Mouse (Mus musculus) liver, embryonic 11.5 days (tissue): ENCODE data around the gene Ncam2. TPM values are rescaled to one million over a fixed set of nuclear protein-coding genes. Genes with fewer than 3 reads are reported as not detected.

Source experiments
- ATAC-seq: fragments of 200-750 bp; cut with Nextera tagmentation; replicated peaks from 2 replicates; pipeline ENCODE4 v1.8.0; 2017; ENCODE audit warnings: moderate number of reproducible peaks, mild to moderate bottlenecking, moderate TSS enrichment, moderate library complexity; ENCODE audit not compliant: low FRiP score
- DNase-seq: peaks from one replicate; pipeline ENCODE4 v3.0.0-alpha.2; 2017; ENCODE audit warnings: low spot score
- H3K27ac ChIP-seq: fragments of 300-500 bp; sonication (generic); 2 replicates; pipeline ENCODE4 v1.5.1; 2014; ENCODE audit warnings: mild to moderate bottlenecking, low read depth, low read length, control low read depth
- H3K27me3 ChIP-seq: fragments of 300-500 bp; sonication (generic); replicated peaks from 2 replicates; pipeline ENCODE4 v1.6.1; 2014; ENCODE audit warnings: low read length, mixed read lengths; ENCODE audit not compliant: control insufficient read depth, insufficient read depth
- H3K36me3 ChIP-seq: fragments of 300-500 bp; sonication (generic); 2 replicates; pipeline ENCODE4 v1.6.1; 2014; ENCODE audit warnings: mild to moderate bottlenecking, low read length, moderate library complexity, mixed read lengths; ENCODE audit not compliant: control insufficient read depth, insufficient read depth
- H3K4me1 ChIP-seq: fragments of 300-500 bp; sonication (generic); replicated peaks from 2 replicates; pipeline ENCODE4 v1.6.1; 2014; ENCODE audit warnings: low read length, mixed read lengths; ENCODE audit not compliant: control insufficient read depth, insufficient read depth
- H3K4me2 ChIP-seq: fragments of 300-500 bp; sonication (generic); 2 replicates; pipeline ENCODE4 v1.6.1; 2014; ENCODE audit warnings: mild to moderate bottlenecking, control low read depth, moderate library complexity
- H3K4me3 ChIP-seq: fragments of 300-500 bp; sonication (generic); 2 replicates; pipeline ENCODE4 v1.5.1; 2014; ENCODE audit warnings: low read depth, low read length, control low read depth
- H3K9ac ChIP-seq: fragments of 300-500 bp; sonication (generic); 2 replicates; pipeline ENCODE4 v1.6.1; 2014; ENCODE audit warnings: low read depth, low read length, control low read depth
- H3K9me3 ChIP-seq: fragments of 300-500 bp; sonication (generic); 2 replicates; pipeline ENCODE4 v1.6.1; 2016; ENCODE audit warnings: low read length, inconsistent platforms, mixed read lengths; ENCODE audit not compliant: control insufficient read depth
- WGBS: fragments of 180-500 bp; shearing (Covaris S2); extraction: QIAGEN DNeasy Blood & Tissue Kit; methylation state at CpG from one replicate; pipeline ENCODE4 v1.1.7; 2014; 5-methylcytosine and 5-hydroxymethylcytosine counted together
- polyA plus RNA-seq: library from polyadenylated mRNA; unstranded; fragments of >200 nt; fragmentation: Nextera tagmentation; extraction: Ambion mirVana; gene quantifications from 2 replicates; pipeline ENCODE4 v1.2.1, GENCODE M21; 2014

The Ncam2 gene
- polyA plus RNA-seq, 1 experiment from 2014 or later: 0.23 TPM

GRCm38 (mm10) chr16:81365901-81366300 lies 165.4 kb downstream of the Ncam2 start:
- Histone ChIP-seq H3K9me3 (no peaks in the 10 kb centered on the region), H3K4me1 (no peaks in the 10 kb centered on the region), H3K27me3 (no peaks in the 10 kb centered on the region), H3K27ac (no peak overlapping the region), H3K36me3 (no peaks in the 10 kb centered on the region), H3K4me2 (no peak overlapping the region), H3K4me3 (no peak overlapping the region), H3K9ac (no peak overlapping the region)
- 73% methylated on average over 2 of the region's 2 CpGs for WGBS
- no peak for ATAC-seq
- DNase-seq: no peak

- no peak overlapping the region for H3K9ac ChIP-seq
- H3K27me3 ChIP-seq: no peaks in the 10 kb centered on the region
- 87% methylated on average over 8 of the region's 8 CpGs for WGBS
- no peaks in the 10 kb centered on the region for H3K9me3 ChIP-seq
- H3K4me2 ChIP-seq: no peak overlapping the region
- ATAC-seq (no peak), DNase-seq (no peak)
- no peak overlapping the region for H3K4me3 ChIP-seq
- no peak overlapping the region for H3K27ac ChIP-seq
- no peaks in the 10 kb centered on the region for H3K36me3 ChIP-seq
- H3K4me1 ChIP-seq: no peaks in the 10 kb centered on the region
Measured at GRCm38 (mm10) chr16:81374234-81374633, 173.7 kb downstream of the Ncam2 start.

- Histone ChIP-seq H3K27me3 (no peaks in the 10 kb centered on the region), H3K4me2 (no peak overlapping the region), H3K27ac (no peak overlapping the region), H3K4me1 (no peaks in the 10 kb centered on the region), H3K36me3 (no peaks in the 10 kb centered on the region), H3K9me3 (no peaks in the 10 kb centered on the region), H3K9ac (no peak overlapping the region), H3K4me3 (no peak overlapping the region)
- WGBS: 90% methylated on average over 4 of the region's 4 CpGs
- ATAC-seq: no peak
- DNase-seq: no peak
Measured at GRCm38 (mm10) chr16:81380434-81380833, 179.9 kb downstream of the Ncam2 start.

GRCm38 (mm10) chr16:81388646-81389045 lies 188.1 kb downstream of the Ncam2 start:
- H3K4me3 ChIP-seq: no peak overlapping the region
- no peak for ATAC-seq
- WGBS: 85% methylated on average over 2 of the region's 2 CpGs

GRCm38 (mm10) chr16:81434559-81434958 lies 234.1 kb downstream of the Ncam2 start:
- WGBS: 76% methylated on average over 7 of the region's 7 CpGs
- no peaks in the 10 kb centered on the region for H3K4me1 ChIP-seq
- H3K4me3 ChIP-seq: no peak overlapping the region
- DNase-seq (no peak), ATAC-seq (no peak; the same call in 1 of the 2 replicates)
- H3K9ac ChIP-seq: no peak overlapping the region
- no peaks in the 10 kb centered on the region for H3K27me3 ChIP-seq
- H3K36me3 ChIP-seq: no peaks in the 10 kb centered on the region
- no peak overlapping the region for H3K4me2 ChIP-seq
- H3K27ac ChIP-seq: no peak overlapping the region
- H3K9me3 ChIP-seq: no peaks in the 10 kb centered on the region

More at GRCm38 (mm10) chr16:81388646-81389045, 188.1 kb downstream of the Ncam2 start:
- Histone ChIP-seq H3K27ac (no peak overlapping the region), H3K27me3 (no peaks in the 10 kb centered on the region), H3K4me1 (no peaks in the 10 kb centered on the region), H3K9me3 (no peaks in the 10 kb centered on the region), H3K36me3 (no peaks in the 10 kb centered on the region), H3K4me2 (no peak overlapping the region), H3K9ac (no peak overlapping the region)
- no peak for DNase-seq

DNA sequence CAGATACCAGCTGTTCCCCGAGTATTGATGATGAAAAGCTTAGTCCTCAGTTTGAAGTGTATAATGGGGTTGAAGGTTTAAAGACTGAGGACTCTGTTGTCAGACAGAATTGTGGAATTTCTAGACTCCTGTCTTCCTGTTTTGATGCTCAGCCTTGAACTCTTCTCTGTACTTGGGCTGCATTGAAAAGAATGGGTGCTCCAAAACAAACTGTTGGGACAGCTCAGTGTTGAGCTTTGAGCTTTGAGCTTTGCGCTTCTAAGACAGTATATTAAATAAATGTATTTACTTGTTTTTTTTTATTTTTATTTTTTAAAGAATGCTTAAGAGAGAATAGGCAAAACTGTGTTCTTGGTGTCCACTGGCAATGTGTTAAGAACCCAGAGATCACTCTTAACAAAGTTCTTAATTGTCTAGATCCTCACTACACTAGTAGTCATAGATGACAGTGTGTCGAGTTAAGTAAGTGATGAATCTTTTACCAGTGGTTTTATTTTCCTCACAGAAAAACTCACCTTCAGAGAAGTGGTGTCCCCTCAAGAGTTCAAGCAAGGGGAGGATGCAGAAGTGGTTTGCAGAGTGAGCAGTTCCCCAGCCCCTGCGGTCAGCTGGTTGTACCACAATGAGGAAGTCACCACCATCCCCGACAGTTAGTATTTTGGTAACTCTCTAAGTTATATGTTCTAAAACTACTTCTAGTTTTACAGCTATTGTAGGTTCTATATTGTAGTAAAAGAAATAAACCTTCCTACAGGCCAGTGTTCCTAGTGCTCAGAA lies 236.8 kb downstream of the Ncam2 start:
- Histone ChIP-seq H3K9ac (no peak overlapping the region), H3K27ac (no peak overlapping the region), H3K9me3 (no peaks in the 10 kb centered on the region), H3K4me2 (no peak overlapping the region), H3K4me1 (no peaks in the 10 kb centered on the region), H3K27me3 (no peaks in the 10 kb centered on the region), H3K36me3 (no peaks in the 10 kb centered on the region), H3K4me3 (no peak overlapping the region)
- 63% methylated on average over 5 of the region's 5 CpGs for WGBS
- no peak for ATAC-seq
- DNase-seq: no peak

- Histone ChIP-seq H3K4me3 (no peak overlapping the region), H3K4me2 (no peak overlapping the region), H3K9ac (no peak overlapping the region), H3K4me1 (no peaks in the 10 kb centered on the region), H3K27me3 (no peaks in the 10 kb centered on the region), H3K27ac (no peak overlapping the region), H3K9me3 (no peaks in the 10 kb centered on the region), H3K36me3 (no peaks in the 10 kb centered on the region)
- ATAC-seq (no peak), DNase-seq (no peak)
- 84% methylated on average over 2 of the region's 2 CpGs for WGBS
Measured at GRCm38 (mm10) chr16:81437868-81438249, 237.4 kb downstream of the Ncam2 start.

GRCm38 (mm10) chr16:81450851-81451250 lies 250.4 kb downstream of the Ncam2 start:
- H3K9me3 ChIP-seq: no peaks in the 10 kb centered on the region
- DNase-seq (no peak), ATAC-seq (no peak)
- H3K4me1 ChIP-seq: no peaks in the 10 kb centered on the region
- H3K4me3 ChIP-seq: no peak overlapping the region
- no peaks in the 10 kb centered on the region for H3K27me3 ChIP-seq
- no peaks in the 10 kb centered on the region for H3K36me3 ChIP-seq
- H3K27ac ChIP-seq: no peak overlapping the region
- H3K9ac ChIP-seq: no peak overlapping the region
- 76% methylated on average over 5 of the region's 5 CpGs for WGBS
- no peak overlapping the region for H3K4me2 ChIP-seq

DNA sequence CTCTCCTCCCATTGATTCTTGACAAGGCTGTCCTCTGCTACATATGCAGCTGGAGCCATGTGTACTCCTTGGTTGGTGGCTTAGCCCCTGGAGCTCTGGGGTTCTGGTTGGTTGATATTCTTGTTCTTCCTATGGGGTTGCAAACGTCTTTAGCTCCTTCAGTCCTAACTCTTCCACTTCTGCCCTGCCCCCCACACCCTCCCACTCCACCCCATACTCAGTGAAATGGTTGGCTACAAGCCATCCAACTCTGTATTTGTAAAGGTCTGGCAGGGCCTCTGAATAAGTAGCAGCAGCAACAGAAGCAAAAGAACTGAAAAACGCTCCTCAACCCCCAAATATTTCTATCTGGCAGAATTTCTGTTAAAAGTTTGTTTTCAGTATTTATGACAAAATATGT lies 252.5 kb downstream of the Ncam2 start:
- WGBS: 58% methylated on average over 2 of the region's 2 CpGs
- H3K4me1 ChIP-seq: no peaks in the 10 kb centered on the region
- no peak overlapping the region for H3K9ac ChIP-seq
- no peak overlapping the region for H3K27ac ChIP-seq
- H3K4me3 ChIP-seq: no peak overlapping the region
- no peaks in the 10 kb centered on the region for H3K9me3 ChIP-seq
- ATAC-seq: no peak
- no peaks in the 10 kb centered on the region for H3K27me3 ChIP-seq
- H3K4me2 ChIP-seq: no peak overlapping the region
- H3K36me3 ChIP-seq: no peaks in the 10 kb centered on the region
- DNase-seq: no peak
